Mouse (Mus musculus) ES-E14 (cell line): ENCODE data around the gene Psmb2.

ENCODE experiments used
- CHD2 ChIP-seq: IDR thresholded peaks from 2 replicates; pipeline ENCODE4 v1.6.1; 2014; ENCODE audit warnings: mild to moderate bottlenecking, low read depth, low read length, inconsistent platforms
- HCFC1 ChIP-seq: IDR thresholded peaks from 2 replicates; pipeline ENCODE4 v1.6.1; 2012; ENCODE audit warnings: low read length, inconsistent platforms, borderline replicate concordance; ENCODE audit not compliant: insufficient read depth

GRCm38 (mm10) chr4:126647996-126648910 lies 29.2 kb upstream of the Psmb2 start:
- no peak for TF ChIP-seq CHD2
- TF ChIP-seq HCFC1 = no peak
